8 mouse cellular contexts compared by ENCODE assay signal in genomic region chr11:4975623-4976022, GRCm38 (mm10). TPM values are rescaled to one million over a fixed set of nuclear protein-coding genes. Genes with fewer than 3 reads are reported as not detected.
DNase-seq lines count a peak whose midpoint lies in the region; ATAC-seq and TF ChIP-seq lines count a peak whose summit lies in the region.

No protein-coding gene starts in this region.

- DNase-seq in CD4-positive helper T cell, adult 2 months (ENCODE audit: low read depth, low spot score) = peak; percentile 80
- DNase-seq in ZHBTc4 (ENCODE audit: low read depth, low spot score) = peak; percentile 91
- peak; percentile 69 to 71 for DNase-seq in cerebellum, postnatal 36 days
- DNase-seq in lung, embryonic 14.5 days = peak; percentile 89
- DNase-seq in thymus, adult 2 months = peak; percentile 81

- peak overlapping the region; percentile 45 for H3K4me2 ChIP-seq in heart, embryonic 11.5 days
- H3K4me2 ChIP-seq in kidney, embryonic 15.5 days = peak overlapping the region; percentile 42
- peak overlapping the region; percentile 12; the same call in 1 of the 2 replicates for H3K4me2 ChIP-seq in lung, embryonic 14.5 days

- TF ChIP-seq CTCF in lung, embryonic 14.5 days (IDR thresholded peaks at IDR 0.05; ENCODE audit: low read depth) = peak; percentile 81
- TF ChIP-seq CTCF in thymus, adult 2 months (IDR thresholded peaks at IDR 0.05; ENCODE audit: borderline replicate concordance, control insufficient read depth, extremely low read depth, insufficient read depth, low read length, poor library complexity) = peak; percentile 69; the same call in 1 of the 2 replicates

- H3K36me3 ChIP-seq in heart, embryonic 11.5 days (ENCODE audit: control insufficient read depth, insufficient read depth, low read length) = no peaks in the 10 kb centered on the region
- H3K36me3 ChIP-seq in kidney, embryonic 15.5 days = no peaks in the 10 kb centered on the region
- H3K36me3 ChIP-seq in lung, embryonic 14.5 days (ENCODE audit: insufficient read depth) = no peaks in the 10 kb centered on the region
- no peaks in the 10 kb centered on the region for H3K36me3 ChIP-seq in thymus, adult 2 months (ENCODE audit: control insufficient read depth, insufficient read depth, low read length)

- no peaks in the 10 kb centered on the region for H3K9me3 ChIP-seq in heart, embryonic 11.5 days (replicated peaks; ENCODE audit: control insufficient read depth, low read length)
- no peaks in the 10 kb centered on the region for H3K9me3 ChIP-seq in kidney, embryonic 15.5 days (replicated peaks)
- no peaks in the 10 kb centered on the region for H3K9me3 ChIP-seq in lung, embryonic 14.5 days (ENCODE audit: low read depth, low read length)

- no peak overlapping the region for H3K4me3 ChIP-seq in heart, embryonic 11.5 days (ENCODE audit: low read depth, low read length)
- H3K4me3 ChIP-seq in kidney, embryonic 15.5 days (replicated peaks) = no peak overlapping the region
- H3K4me3 ChIP-seq in lung, embryonic 14.5 days (ENCODE audit: low read depth, low read length) = no peak overlapping the region
- no peak overlapping the region for H3K4me3 ChIP-seq in thymus, adult 2 months (ENCODE audit: control insufficient read depth, insufficient read depth, low read length)

- H3K9ac ChIP-seq in heart, embryonic 11.5 days (ENCODE audit: low read depth, low read length) = no peak overlapping the region
- H3K9ac ChIP-seq in kidney, embryonic 15.5 days = no peak overlapping the region
- H3K9ac ChIP-seq in lung, embryonic 14.5 days = no peak overlapping the region

- no peak for ATAC-seq in heart, embryonic 11.5 days (replicated peaks; ENCODE audit: insufficient number of reproducible peaks, low FRiP score, low TSS enrichment)
- ATAC-seq in kidney, embryonic 15.5 days (replicated peaks; ENCODE audit: low FRiP score) = 0 out of 2 replicates have a peak, but pooled peaks have one; percentile 29
- ATAC-seq in lung, embryonic 14.5 days (ENCODE audit: insufficient read depth) = no peak
- ATAC-seq in neutrophil, adult 5-6 weeks (ENCODE audit: extremely low read depth, insufficient number of reproducible peaks, low FRiP score, poor library complexity, severe bottlenecking) = peak; percentile 70

- no peak for TF ChIP-seq POLR2A in thymus, adult 2 months (IDR thresholded peaks at IDR 0.05; ENCODE audit: control insufficient read depth, extremely low read depth, insufficient read depth, low read length, poor library complexity)

- H3K27me3 ChIP-seq in heart, embryonic 11.5 days (ENCODE audit: control insufficient read depth, insufficient read depth, low read length) = no peaks in the 10 kb centered on the region
- no peaks in the 10 kb centered on the region; the same call in 1 of the 2 replicates for H3K27me3 ChIP-seq in kidney, embryonic 15.5 days
- H3K27me3 ChIP-seq in lung, embryonic 14.5 days (ENCODE audit: insufficient read depth, low read length) = no peaks in the 10 kb centered on the region
- no peaks in the 10 kb centered on the region for H3K27me3 ChIP-seq in thymus, adult 2 months (ENCODE audit: control insufficient read depth, insufficient read depth, low read length)

- 5% methylated on average over 14 of the region's 14 CpGs for WGBS in heart, embryonic 11.5 days (ENCODE audit: insufficient replicate concordance)
- 4% methylated on average over 14 of the region's 14 CpGs for WGBS in kidney, embryonic 15.5 days
- WGBS in lung, embryonic 14.5 days = 5% methylated on average over 14 of the region's 14 CpGs
- 20% methylated on average over 14 of the region's 14 CpGs for WGBS in thymus, adult 2 months

- no peak overlapping the region for H3K27ac ChIP-seq in heart, embryonic 11.5 days (ENCODE audit: low read depth, low read length)
- peak overlapping the region; percentile 63; the same call in 1 of the 2 replicates for H3K27ac ChIP-seq in kidney, embryonic 15.5 days
- 0 out of 2 replicates have a peak overlapping the region, but pooled peaks have one; percentile 9 for H3K27ac ChIP-seq in lung, embryonic 14.5 days (ENCODE audit: low read depth)
- no peak overlapping the region for H3K27ac ChIP-seq in thymus, adult 2 months (ENCODE audit: control insufficient read depth, insufficient read depth, low read length)

- H3K4me1 ChIP-seq in heart, embryonic 11.5 days (ENCODE audit: control insufficient read depth, insufficient read depth, low read length) = no peaks in the 10 kb centered on the region
- 0 out of 2 replicates have a peak, but pooled peaks cover 3% of the 10 kb centered on the region for H3K4me1 ChIP-seq in kidney, embryonic 15.5 days
- H3K4me1 ChIP-seq in lung, embryonic 14.5 days (ENCODE audit: insufficient read depth) = no peaks in the 10 kb centered on the region
- peaks cover 6% of the 10 kb centered on the region; the same call in 1 of the 2 replicates for H3K4me1 ChIP-seq in thymus, adult 2 months (replicated peaks; ENCODE audit: control insufficient read depth, insufficient read depth, low read length)

RNA-seq across cellular contexts. Expression of gene Ap1b1, which starts 11.0 kb away (rescaled TPM):
- 47.6 and 57.9 TPM in 2 replicates for polyA plus RNA-seq in heart, embryonic 11.5 days (2014; fragmentation: Nextera tagmentation; extraction: Ambion mirVana)
- polyA plus RNA-seq in kidney, embryonic 15.5 days (2015; fragmentation: Nextera tagmentation; extraction: Ambion mirVana) = 59.8 and 65.3 TPM in 2 replicates
- polyA plus RNA-seq in lung, embryonic 14.5 days (2014; fragmentation: Nextera tagmentation; extraction: Ambion mirVana) = 45.6 and 48.9 TPM in 2 replicates
- 37.9 and 46.7 TPM in 2 replicates for total RNA-seq in neutrophil, adult 5-6 weeks (2017)
- 129 and 140 TPM in 2 replicates for polyA plus RNA-seq in thymus, adult 2 months (2012; rRNA removed)

RNA-seq across cellular contexts. Expression of gene Nefh, which starts 27.8 kb away (rescaled TPM):
- 0.43 and 0.97 TPM in 2 replicates for polyA plus RNA-seq in heart, embryonic 11.5 days (2014; fragmentation: Nextera tagmentation; extraction: Ambion mirVana)
- 0.31 and 0.57 TPM in 2 replicates for polyA plus RNA-seq in kidney, embryonic 15.5 days (2015; fragmentation: Nextera tagmentation; extraction: Ambion mirVana)
- polyA plus RNA-seq in lung, embryonic 14.5 days (2014; fragmentation: Nextera tagmentation; extraction: Ambion mirVana) = 0.35 and 0.36 TPM in 2 replicates
- 0.47 TPM in 1 of 2 replicates, not detected in the other for total RNA-seq in neutrophil, adult 5-6 weeks (2017)
- 2.8 and 3.7 TPM in 2 replicates for polyA plus RNA-seq in thymus, adult 2 months (2012; rRNA removed)

Comparison
In these comparisons a context has a peak if more than half of its experiments do, and no peak if none do; other contexts are left out.
1. ATAC-seq: peak in kidney, embryonic 15.5 days (single experiment) and neutrophil, adult 5-6 weeks (single experiment); none in heart, embryonic 11.5 days (single experiment) and lung, embryonic 14.5 days (single experiment).
2. H3K27ac ChIP-seq: peak in kidney, embryonic 15.5 days (single experiment) and lung, embryonic 14.5 days (single experiment); none in heart, embryonic 11.5 days (single experiment) and thymus, adult 2 months (single experiment).
3. Peak in every context shown above with its lines, with median percentiles within 50 percentile points of each other: DNase-seq and H3K4me2 ChIP-seq.